Mouse (Mus musculus): ENCODE measurements at regions not wholly inside any gene's neighbourhood (a gene's known extent, or its start where the extent isn't known, plus 50 kb on each side); places are given as distances from the start of the nearest gene placed in this dataset.

- no peak for ATAC-seq (ENCODE audit: low FRiP score)
- no peaks in the 10 kb centered on the region for H3K4me1 ChIP-seq
- H3K27me3 ChIP-seq (replicated peaks) = no peaks in the 10 kb centered on the region
- no peak overlapping the region for H3K9ac ChIP-seq (replicated peaks)
- no peaks in the 10 kb centered on the region for H3K9me3 ChIP-seq (replicated peaks)
- no peaks in the 10 kb centered on the region for H3K36me3 ChIP-seq
- no peak overlapping the region for H3K4me2 ChIP-seq
- 78% methylated on average over 6 of the region's 6 CpGs for WGBS
- no peak overlapping the region for H3K27ac ChIP-seq (replicated peaks)
- H3K4me3 ChIP-seq (replicated peaks) = no peak overlapping the region
Measured at GRCm38 (mm10) chr5:74922881-74923280, 121.7 kb downstream of the Chic2 start.

DNA sequence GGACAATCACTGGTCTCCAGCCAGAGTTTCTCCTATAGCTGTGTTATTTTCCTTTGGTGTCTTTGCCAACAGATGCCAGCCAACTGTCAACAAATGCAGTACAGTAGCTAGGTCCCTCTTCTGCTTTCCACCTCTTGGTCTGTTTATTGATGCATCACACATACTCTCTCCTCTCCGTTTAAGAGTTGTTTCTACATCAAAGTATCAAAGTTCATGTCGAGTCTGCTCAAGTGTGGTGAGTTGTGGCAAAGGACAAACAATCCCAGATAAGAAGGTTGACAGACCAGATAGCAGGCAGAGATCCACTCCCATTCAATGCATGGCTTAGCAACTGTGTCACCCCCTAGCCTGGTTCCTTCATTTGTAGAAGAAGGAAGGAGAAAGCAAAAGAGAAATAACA, 123.6 kb downstream of the Chic2 start:
- H3K27me3 ChIP-seq (replicated peaks) = no peaks in the 10 kb centered on the region
- no peak overlapping the region for H3K27ac ChIP-seq (replicated peaks)
- no peak overlapping the region for H3K9ac ChIP-seq (replicated peaks)
- WGBS = 65% methylated on average over 2 of the region's 2 CpGs
- H3K36me3 ChIP-seq = no peaks in the 10 kb centered on the region
- ATAC-seq (ENCODE audit: low FRiP score) = no peak
- no peaks in the 10 kb centered on the region for H3K9me3 ChIP-seq (replicated peaks)
- no peak overlapping the region for H3K4me3 ChIP-seq (replicated peaks)
- H3K4me2 ChIP-seq = no peak overlapping the region
- no peaks in the 10 kb centered on the region for H3K4me1 ChIP-seq

GRCm38 (mm10) chr5:74920490-74920889, 124.1 kb downstream of the Chic2 start:
- Histone ChIP-seq H3K9me3 (replicated peaks) (no peaks in the 10 kb centered on the region), H3K4me1 (no peaks in the 10 kb centered on the region), H3K4me2 (no peak overlapping the region), H3K4me3 (replicated peaks) (no peak overlapping the region), H3K27me3 (replicated peaks) (no peaks in the 10 kb centered on the region), H3K27ac (replicated peaks) (no peak overlapping the region), H3K9ac (replicated peaks) (no peak overlapping the region), H3K36me3 (no peaks in the 10 kb centered on the region)
- no peak for ATAC-seq (ENCODE audit: low FRiP score)
- 25% methylated on average over 5 of the region's 5 CpGs for WGBS

GRCm38 (mm10) chr5:74905504-74906061, 139.0 kb downstream of the Chic2 start:
- Histone ChIP-seq H3K36me3 (no peaks in the 10 kb centered on the region), H3K4me3 (replicated peaks) (no peak overlapping the region), H3K9ac (replicated peaks) (no peak overlapping the region), H3K27me3 (replicated peaks) (no peaks in the 10 kb centered on the region), H3K4me2 (no peak overlapping the region), H3K27ac (replicated peaks) (no peak overlapping the region), H3K9me3 (replicated peaks) (peaks cover 4% of the 10 kb centered on the region; the same call in 1 of the 2 replicates), H3K4me1 (no peaks in the 10 kb centered on the region)
- ATAC-seq (ENCODE audit: low FRiP score) = no peak
- WGBS = 24% methylated on average over 7 of the region's 7 CpGs

DNA sequence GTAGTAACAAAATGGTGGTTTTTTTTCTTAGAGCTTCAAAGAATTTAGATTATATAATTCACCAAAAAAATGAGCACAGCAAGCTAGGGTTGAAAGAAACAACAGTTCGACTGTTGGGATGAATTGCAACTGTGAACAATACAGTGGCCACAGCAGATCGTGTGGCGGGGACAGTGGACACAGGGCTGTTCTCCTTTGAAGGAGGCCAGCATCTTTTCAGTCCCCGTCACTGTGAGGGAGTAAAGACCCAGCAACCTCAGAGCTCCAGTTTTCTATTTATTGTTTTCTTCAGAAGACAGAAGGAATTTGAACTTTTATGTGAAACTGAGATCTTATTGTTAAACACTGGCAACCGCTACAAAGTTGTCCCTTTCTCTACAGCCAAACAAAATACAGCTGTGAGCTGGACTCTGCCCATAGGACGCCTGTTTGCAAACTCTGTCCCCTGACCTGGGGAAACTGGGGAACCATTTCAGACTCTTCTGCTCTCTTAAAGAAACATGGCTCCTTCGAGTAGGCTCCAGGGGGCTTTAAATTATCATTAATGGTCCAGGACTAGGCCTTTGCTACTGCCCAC, 139.6 kb downstream of the Chic2 start:
- Histone ChIP-seq H3K36me3 (no peaks in the 10 kb centered on the region), H3K9ac (replicated peaks) (no peak overlapping the region), H3K4me1 (no peaks in the 10 kb centered on the region), H3K27ac (replicated peaks) (no peak overlapping the region), H3K9me3 (replicated peaks) (peaks cover 4% of the 10 kb centered on the region; the same call in 1 of the 2 replicates), H3K4me2 (no peak overlapping the region), H3K27me3 (replicated peaks) (no peaks in the 10 kb centered on the region), H3K4me3 (replicated peaks) (no peak overlapping the region)
- ATAC-seq (ENCODE audit: low FRiP score) = no peak
- WGBS = 46% methylated on average over 7 of the region's 7 CpGs

GRCm38 (mm10) chr5:74904327-74904726, 140.2 kb downstream of the Chic2 start:
- WGBS = 70% methylated on average over 3 of the region's 3 CpGs

GRCm38 (mm10) chr5:74903711-74904110, 140.9 kb downstream of the Chic2 start:
- WGBS = 95% methylated on average over 6 of the region's 6 CpGs

More at GRCm38 (mm10) chr5:74904327-74904726, 140.2 kb downstream of the Chic2 start:
- H3K36me3 ChIP-seq = no peaks in the 10 kb centered on the region
- no peaks in the 10 kb centered on the region for H3K27me3 ChIP-seq (replicated peaks)
- H3K9me3 ChIP-seq (replicated peaks) = peaks cover 4% of the 10 kb centered on the region; the same call in 1 of the 2 replicates
- H3K4me2 ChIP-seq = no peak overlapping the region
- no peaks in the 10 kb centered on the region for H3K4me1 ChIP-seq
- H3K4me3 ChIP-seq (replicated peaks) = no peak overlapping the region
- no peak overlapping the region for H3K9ac ChIP-seq (replicated peaks)
- no peak for ATAC-seq (ENCODE audit: low FRiP score)
- H3K27ac ChIP-seq (replicated peaks) = no peak overlapping the region

GRCm38 (mm10) chr5:74897133-74897532, 147.4 kb downstream of the Chic2 start:
- Histone ChIP-seq H3K27ac (replicated peaks) (no peak overlapping the region), H3K9ac (replicated peaks) (no peak overlapping the region), H3K4me3 (replicated peaks) (no peak overlapping the region), H3K27me3 (replicated peaks) (no peaks in the 10 kb centered on the region), H3K4me2 (no peak overlapping the region), H3K4me1 (no peaks in the 10 kb centered on the region), H3K36me3 (no peaks in the 10 kb centered on the region), H3K9me3 (replicated peaks) (no peaks in the 10 kb centered on the region)
- no peak for ATAC-seq (ENCODE audit: low FRiP score)
- 92% methylated on average over 8 of the region's 8 CpGs for WGBS

More at GRCm38 (mm10) chr5:74903711-74904110, 140.9 kb downstream of the Chic2 start:
- no peaks in the 10 kb centered on the region for H3K27me3 ChIP-seq (replicated peaks)
- no peak overlapping the region for H3K4me3 ChIP-seq (replicated peaks)
- no peaks in the 10 kb centered on the region for H3K36me3 ChIP-seq
- H3K9me3 ChIP-seq (replicated peaks) = peaks cover 4% of the 10 kb centered on the region; the same call in 1 of the 2 replicates
- ATAC-seq (ENCODE audit: low FRiP score) = no peak
- H3K27ac ChIP-seq (replicated peaks) = no peak overlapping the region
- no peak overlapping the region for H3K9ac ChIP-seq (replicated peaks)
- H3K4me2 ChIP-seq = no peak overlapping the region
- H3K4me1 ChIP-seq = no peaks in the 10 kb centered on the region

DNA sequence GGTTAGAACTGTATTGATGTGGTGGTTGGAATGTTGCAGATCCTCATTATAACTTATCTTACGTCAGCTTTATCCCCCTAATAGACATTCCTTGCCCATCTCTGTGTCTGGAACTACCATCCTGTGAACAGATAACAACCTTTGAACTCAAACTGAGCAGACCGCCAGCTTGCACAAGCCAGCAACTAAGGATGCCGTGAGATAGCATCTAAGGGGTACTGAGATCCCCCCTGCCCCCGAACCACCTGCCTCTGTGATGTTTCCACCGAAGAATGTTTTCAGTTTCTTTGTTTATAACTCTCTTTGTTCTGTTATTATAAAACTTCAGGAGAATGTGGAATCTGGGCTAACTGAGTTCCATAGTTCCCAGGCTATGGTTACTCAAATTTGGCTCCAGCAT, 151.3 kb downstream of the Chic2 start:
- no peak overlapping the region for H3K4me3 ChIP-seq (replicated peaks)
- ATAC-seq (ENCODE audit: low FRiP score) = no peak
- 76% methylated on average over 5 of the region's 5 CpGs for WGBS

DNA sequence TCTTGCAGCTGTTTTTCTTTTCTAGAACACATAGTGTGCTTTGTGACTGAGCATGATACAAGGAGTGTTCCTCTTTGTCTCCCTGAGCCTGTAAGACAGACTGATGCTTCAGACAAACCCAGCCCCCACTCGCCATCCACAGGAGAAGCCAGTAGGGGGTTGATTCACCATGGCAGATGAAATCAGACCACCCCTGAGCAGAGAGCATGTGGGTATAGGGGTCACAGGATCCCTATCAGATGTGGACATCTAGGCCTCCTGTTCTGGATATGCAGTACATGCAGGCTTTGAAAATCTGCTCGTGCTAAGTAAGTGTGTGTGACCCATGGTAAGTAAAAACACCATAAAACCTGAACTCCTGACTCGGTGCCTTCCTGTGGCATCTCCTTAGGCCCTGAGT, 153.0 kb downstream of the Chic2 start:
- Histone ChIP-seq H3K36me3 (no peaks in the 10 kb centered on the region), H3K4me1 (no peaks in the 10 kb centered on the region), H3K4me3 (replicated peaks) (no peak overlapping the region), H3K9me3 (replicated peaks) (no peaks in the 10 kb centered on the region), H3K27ac (replicated peaks) (no peak overlapping the region), H3K27me3 (replicated peaks) (no peaks in the 10 kb centered on the region), H3K4me2 (no peak overlapping the region), H3K9ac (replicated peaks) (no peak overlapping the region)
- no peak for ATAC-seq (ENCODE audit: low FRiP score)
- 16% methylated on average over 3 of the region's 3 CpGs for WGBS

More for the DNA sequence above, 151.3 kb downstream of the Chic2 start:
- H3K27ac ChIP-seq (replicated peaks) = no peak overlapping the region
- no peak overlapping the region for H3K4me2 ChIP-seq
- H3K4me1 ChIP-seq = no peaks in the 10 kb centered on the region
- H3K9ac ChIP-seq (replicated peaks) = no peak overlapping the region
- no peaks in the 10 kb centered on the region for H3K27me3 ChIP-seq (replicated peaks)
- no peaks in the 10 kb centered on the region for H3K9me3 ChIP-seq (replicated peaks)
- H3K36me3 ChIP-seq = no peaks in the 10 kb centered on the region

- H3K9ac ChIP-seq (replicated peaks) = no peak overlapping the region
- 79% methylated on average over 8 of the region's 8 CpGs for WGBS
- no peak for ATAC-seq (ENCODE audit: low FRiP score)
- H3K4me2 ChIP-seq = no peak overlapping the region
- no peak overlapping the region for H3K4me3 ChIP-seq (replicated peaks)
- H3K4me1 ChIP-seq = no peaks in the 10 kb centered on the region
- H3K27me3 ChIP-seq (replicated peaks) = no peaks in the 10 kb centered on the region
- no peaks in the 10 kb centered on the region for H3K9me3 ChIP-seq (replicated peaks)
- H3K27ac ChIP-seq (replicated peaks) = no peak overlapping the region
- H3K36me3 ChIP-seq = no peaks in the 10 kb centered on the region
Measured at GRCm38 (mm10) chr5:74888934-74889333, 155.6 kb downstream of the Chic2 start.

GRCm38 (mm10) chr5:74885958-74886357, 158.6 kb downstream of the Chic2 start:
- H3K27ac ChIP-seq (replicated peaks) = no peak overlapping the region
- 90% methylated on average over 3 of the region's 3 CpGs for WGBS
- H3K27me3 ChIP-seq (replicated peaks) = no peaks in the 10 kb centered on the region
- no peak for ATAC-seq (ENCODE audit: low FRiP score)
- no peak overlapping the region for H3K4me2 ChIP-seq
- H3K9me3 ChIP-seq (replicated peaks) = no peaks in the 10 kb centered on the region
- no peaks in the 10 kb centered on the region for H3K36me3 ChIP-seq
- H3K4me3 ChIP-seq (replicated peaks) = no peak overlapping the region
- no peaks in the 10 kb centered on the region for H3K4me1 ChIP-seq
- H3K9ac ChIP-seq (replicated peaks) = no peak overlapping the region
